Mouse (Mus musculus): ENCODE results near the gene Runx1.

Runx1 gene

GRCm38 (mm10) chr16:92792905-92793304, 33.0 kb downstream of the Runx1 start:
- no peak for DNase-seq (ENCODE audit: low read depth, low spot score)
- no peaks in the 10 kb centered on the region for H3K27me3 ChIP-seq (ENCODE audit: control insufficient read depth, insufficient read depth, low read length, poor library complexity, severe bottlenecking)
- H3K36me3 ChIP-seq (ENCODE audit: control insufficient read depth, insufficient read depth, low read length, poor library complexity, severe bottlenecking) = 0 out of 2 replicates have a peak, but pooled peaks cover 2% of the 10 kb centered on the region

- Histone ChIP-seq H3K27me3 (ENCODE audit: control insufficient read depth, insufficient read depth, low read length, poor library complexity, severe bottlenecking) (no peaks in the 10 kb centered on the region), H3K36me3 (ENCODE audit: control insufficient read depth, insufficient read depth, low read length, poor library complexity, severe bottlenecking) (0 out of 2 replicates have a peak, but pooled peaks cover 2% of the 10 kb centered on the region)
- no peak for DNase-seq (ENCODE audit: low read depth, low spot score)
Observed at GRCm38 (mm10) chr16:92790601-92791000, 35.3 kb downstream of the Runx1 start.

GRCm38 (mm10) chr16:92789840-92790239, 36.1 kb downstream of the Runx1 start:
- Histone ChIP-seq H3K36me3 (ENCODE audit: control insufficient read depth, insufficient read depth, low read length, poor library complexity, severe bottlenecking) (peaks cover 2% of the 10 kb centered on the region; the same call in 1 of the 2 replicates), H3K27me3 (ENCODE audit: control insufficient read depth, insufficient read depth, low read length, poor library complexity, severe bottlenecking) (no peaks in the 10 kb centered on the region)
- no peak for DNase-seq (ENCODE audit: low read depth, low spot score)

- H3K27me3 ChIP-seq (ENCODE audit: control insufficient read depth, insufficient read depth, low read length, poor library complexity, severe bottlenecking) = no peaks in the 10 kb centered on the region
- H3K36me3 ChIP-seq (ENCODE audit: control insufficient read depth, insufficient read depth, low read length, poor library complexity, severe bottlenecking) = peaks cover 3% of the 10 kb centered on the region; the same call in 1 of the 2 replicates
- no peak for DNase-seq (ENCODE audit: low read depth, low spot score)
Observed at GRCm38 (mm10) chr16:92788446-92788845, 37.5 kb downstream of the Runx1 start.

- H3K36me3 ChIP-seq (ENCODE audit: control insufficient read depth, insufficient read depth, low read length, poor library complexity, severe bottlenecking) = peaks cover 3% of the 10 kb centered on the region; the same call in 1 of the 2 replicates
- no peaks in the 10 kb centered on the region for H3K27me3 ChIP-seq (ENCODE audit: control insufficient read depth, insufficient read depth, low read length, poor library complexity, severe bottlenecking)
- peak; percentile 66 for DNase-seq (ENCODE audit: low read depth, low spot score)
Observed at GRCm38 (mm10) chr16:92786883-92787321, 39.0 kb downstream of the Runx1 start.

GRCm38 (mm10) chr16:92786276-92786882, 39.6 kb downstream of the Runx1 start:
- DNase-seq (ENCODE audit: low read depth, low spot score) = no peak
- Histone ChIP-seq H3K36me3 (ENCODE audit: control insufficient read depth, insufficient read depth, low read length, poor library complexity, severe bottlenecking) (peaks cover 3% of the 10 kb centered on the region; the same call in 1 of the 2 replicates), H3K27me3 (ENCODE audit: control insufficient read depth, insufficient read depth, low read length, poor library complexity, severe bottlenecking) (no peaks in the 10 kb centered on the region)

GRCm38 (mm10) chr16:92783651-92784131, 42.3 kb downstream of the Runx1 start:
- DNase-seq (ENCODE audit: low read depth, low spot score) = no peak
- Histone ChIP-seq H3K36me3 (ENCODE audit: control insufficient read depth, insufficient read depth, low read length, poor library complexity, severe bottlenecking) (peaks cover 3% of the 10 kb centered on the region; the same call in 1 of the 2 replicates), H3K27me3 (ENCODE audit: control insufficient read depth, insufficient read depth, low read length, poor library complexity, severe bottlenecking) (no peaks in the 10 kb centered on the region)

- Histone ChIP-seq H3K36me3 (ENCODE audit: control insufficient read depth, insufficient read depth, low read length, poor library complexity, severe bottlenecking) (peaks cover 1% of the 10 kb centered on the region; the same call in 1 of the 2 replicates), H3K27me3 (ENCODE audit: control insufficient read depth, insufficient read depth, low read length, poor library complexity, severe bottlenecking) (no peaks in the 10 kb centered on the region)
- no peak for DNase-seq (ENCODE audit: low read depth, low spot score)
Observed at GRCm38 (mm10) chr16:92782408-92782807, 43.5 kb downstream of the Runx1 start.

- Histone ChIP-seq H3K36me3 (ENCODE audit: control insufficient read depth, insufficient read depth, low read length, poor library complexity, severe bottlenecking) (peaks cover 1% of the 10 kb centered on the region; the same call in 1 of the 2 replicates), H3K27me3 (ENCODE audit: control insufficient read depth, insufficient read depth, low read length, poor library complexity, severe bottlenecking) (no peaks in the 10 kb centered on the region)
- DNase-seq (ENCODE audit: low read depth, low spot score) = no peak
Observed at GRCm38 (mm10) chr16:92779896-92780435, 46.0 kb downstream of the Runx1 start.

- H3K27me3 ChIP-seq (ENCODE audit: control insufficient read depth, insufficient read depth, low read length, poor library complexity, severe bottlenecking) = no peaks in the 10 kb centered on the region
- no peak for DNase-seq (ENCODE audit: low read depth, low spot score)
Observed at GRCm38 (mm10) chr16:92779175-92779574, 46.8 kb downstream of the Runx1 start.

GRCm38 (mm10) chr16:92778096-92778780, 47.7 kb downstream of the Runx1 start:
- no peak for DNase-seq (ENCODE audit: low read depth, low spot score)
- Histone ChIP-seq H3K27me3 (ENCODE audit: control insufficient read depth, insufficient read depth, low read length, poor library complexity, severe bottlenecking) (no peaks in the 10 kb centered on the region), H3K36me3 (ENCODE audit: control insufficient read depth, insufficient read depth, low read length, poor library complexity, severe bottlenecking) (no peaks in the 10 kb centered on the region; the same call in 1 of the 2 replicates)

More at GRCm38 (mm10) chr16:92779175-92779574, 46.8 kb downstream of the Runx1 start:
- H3K36me3 ChIP-seq (ENCODE audit: control insufficient read depth, insufficient read depth, low read length, poor library complexity, severe bottlenecking) = no peaks in the 10 kb centered on the region; the same call in 1 of the 2 replicates

- H3K27me3 ChIP-seq (ENCODE audit: control insufficient read depth, insufficient read depth, low read length, poor library complexity, severe bottlenecking) = no peaks in the 10 kb centered on the region
- DNase-seq (ENCODE audit: low read depth, low spot score) = no peak
- H3K36me3 ChIP-seq (ENCODE audit: control insufficient read depth, insufficient read depth, low read length, poor library complexity, severe bottlenecking) = peaks cover 1% of the 10 kb centered on the region; the same call in 1 of the 2 replicates
Observed at GRCm38 (mm10) chr16:92767862-92768261, 58.1 kb downstream of the Runx1 start.

- Histone ChIP-seq H3K36me3 (ENCODE audit: control insufficient read depth, insufficient read depth, low read length, poor library complexity, severe bottlenecking) (peaks cover 1% of the 10 kb centered on the region; the same call in 1 of the 2 replicates), H3K27me3 (ENCODE audit: control insufficient read depth, insufficient read depth, low read length, poor library complexity, severe bottlenecking) (no peaks in the 10 kb centered on the region)
- DNase-seq (ENCODE audit: low read depth, low spot score) = no peak
Observed at GRCm38 (mm10) chr16:92767423-92767822, 58.5 kb downstream of the Runx1 start.

GRCm38 (mm10) chr16:92764741-92765396, 61.1 kb downstream of the Runx1 start:
- DNase-seq (ENCODE audit: low read depth, low spot score) = no peak
- Histone ChIP-seq H3K27me3 (ENCODE audit: control insufficient read depth, insufficient read depth, low read length, poor library complexity, severe bottlenecking) (no peaks in the 10 kb centered on the region), H3K36me3 (ENCODE audit: control insufficient read depth, insufficient read depth, low read length, poor library complexity, severe bottlenecking) (peaks cover 1% of the 10 kb centered on the region; the same call in 1 of the 2 replicates)

All from splenic B cell, adult 2 months (primary cell).